Mouse (Mus musculus) ES-E14 (cell line): ENCODE data around the gene Drd4.

Experiments
- CHD2 ChIP-seq: IDR thresholded peaks from 2 replicates; pipeline ENCODE4 v1.6.1; 2014; ENCODE audit warnings: mild to moderate bottlenecking, low read depth, low read length, inconsistent platforms
- HCFC1 ChIP-seq: IDR thresholded peaks from 2 replicates; pipeline ENCODE4 v1.6.1; 2012; ENCODE audit warnings: low read length, inconsistent platforms, borderline replicate concordance; ENCODE audit not compliant: insufficient read depth
- MAFK ChIP-seq: IDR thresholded peaks from 2 replicates; pipeline ENCODE4 v1.6.1; 2014; ENCODE audit warnings: mild to moderate bottlenecking, low read depth, low read length, inconsistent platforms; ENCODE audit not compliant: insufficient read depth

DNA sequence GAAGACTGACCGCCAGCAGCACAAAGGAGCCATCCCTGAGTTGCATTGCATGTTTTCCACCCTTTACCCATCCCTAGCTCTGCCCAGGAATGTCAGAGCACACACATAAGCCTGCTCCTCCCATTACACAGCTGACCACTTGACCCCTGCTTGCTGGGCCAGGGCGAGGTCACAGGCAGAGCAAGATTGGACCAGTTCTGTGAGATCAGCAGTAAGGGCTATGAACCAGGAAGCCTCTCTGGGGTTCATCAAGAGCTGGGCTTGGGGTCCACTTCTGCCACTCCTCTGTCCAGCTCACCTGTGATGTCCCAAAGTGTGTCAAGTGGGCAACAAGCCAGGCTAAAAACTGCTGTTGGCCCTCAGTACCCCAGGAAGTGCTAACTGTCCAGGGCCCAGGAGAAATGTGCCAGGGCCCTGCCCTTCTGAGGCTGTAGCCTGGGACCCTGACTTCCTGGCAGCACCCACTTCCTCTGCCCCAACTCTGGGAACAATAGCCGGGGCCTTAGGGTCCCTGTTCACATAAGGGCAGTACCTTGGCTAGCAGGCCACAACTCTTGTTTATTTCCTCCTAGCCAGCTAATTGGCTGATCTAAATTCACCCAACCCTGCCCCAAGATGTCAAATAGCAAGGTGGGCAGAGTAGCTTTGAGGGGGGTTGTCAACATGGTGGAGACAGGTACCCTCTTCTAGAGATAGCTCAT lies 46.1 kb downstream of the Drd4 start:
- TF ChIP-seq CHD2 (no peak), MAFK (no peak), HCFC1 (no peak)
